Mouse (Mus musculus): ENCODE data around the gene Exosc7. TPM values are rescaled to one million over a fixed set of nuclear protein-coding genes. Genes with fewer than 3 reads are reported as not detected.
A peak's percentile ranks its signal among the peaks of the same experiment; 100 is the strongest.

Gene Exosc7
- 69.6 and 71.3 TPM in 2 replicates for polyA plus RNA-seq (2016; fragmentation: Nextera tagmentation; extraction: Ambion mirVana)

- Histone ChIP-seq H3K9me3 (replicated peaks) (no peaks in the 10 kb centered on the region), H3K27ac (ENCODE audit: poor library complexity, severe bottlenecking) (peak within 1 kb of the TSS; percentile 91), H3K27me3 (replicated peaks) (no peaks in the 10 kb centered on the region), H3K4me2 (peak within 1 kb of the TSS; percentile 96), H3K4me3 (peak within 1 kb of the TSS; percentile 92), H3K4me1 (replicated peaks) (peaks cover 16% of the 10 kb centered on the region), H3K9ac (peak within 1 kb of the TSS; percentile 91), H3K36me3 (peaks cover 18% of the 10 kb centered on the region)
- WGBS, result under 1% methylated on average over 79 of the region's 79 CpGs
- ATAC-seq (ENCODE audit: insufficient number of reproducible peaks, low FRiP score), result peak; percentile 93
Measured at GRCm38 (mm10) chr9:123112805-123113521, at the start of gene Exosc7, which contains the start of gene Zdhhc3. Gene Exosc7 (plus strand): TSS chr9:123113215. Gene Zdhhc3 (minus strand): TSS chr9:123113205.

DNA sequence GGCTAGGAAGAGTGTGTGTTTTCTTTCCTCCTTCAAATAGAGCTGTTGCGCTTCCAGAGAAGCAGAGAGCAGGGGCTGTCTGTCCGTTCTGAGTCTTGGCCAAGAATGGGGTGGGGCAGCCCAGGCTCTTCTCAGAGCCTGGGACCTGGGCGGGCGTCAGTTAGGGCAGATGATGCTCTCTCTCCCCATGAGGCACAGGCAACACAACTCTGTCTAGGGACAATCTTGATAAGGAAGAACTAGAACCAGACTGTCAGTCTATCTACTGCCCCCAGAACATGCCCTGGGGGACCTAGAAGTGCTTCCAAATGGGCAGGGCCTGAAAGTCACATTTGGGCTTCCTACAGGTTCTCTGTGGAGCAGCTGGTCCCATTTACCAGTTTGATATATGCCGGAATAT is 33.9 kb upstream of the Exosc7 start:
- Histone ChIP-seq H3K4me2 (no peak overlapping the region), H3K36me3 (peaks cover 91% of the 10 kb centered on the region), H3K27me3 (replicated peaks) (no peaks in the 10 kb centered on the region), H3K27ac (ENCODE audit: poor library complexity, severe bottlenecking) (no peak overlapping the region), H3K4me1 (replicated peaks) (no peaks in the 10 kb centered on the region), H3K9ac (no peak overlapping the region), H3K4me3 (no peak overlapping the region), H3K9me3 (replicated peaks) (no peaks in the 10 kb centered on the region)
- ATAC-seq (ENCODE audit: insufficient number of reproducible peaks, low FRiP score), result no peak
- WGBS, result 91% methylated on average over 5 of the region's 5 CpGs

- 91% methylated on average over 7 of the region's 7 CpGs for WGBS
- Histone ChIP-seq H3K9ac (no peak overlapping the region), H3K4me3 (no peak overlapping the region), H3K27me3 (replicated peaks) (no peaks in the 10 kb centered on the region), H3K27ac (ENCODE audit: poor library complexity, severe bottlenecking) (no peak overlapping the region), H3K4me2 (no peak overlapping the region), H3K9me3 (replicated peaks) (no peaks in the 10 kb centered on the region), H3K36me3 (peaks cover 93% of the 10 kb centered on the region), H3K4me1 (replicated peaks) (no peaks in the 10 kb centered on the region)
- ATAC-seq (ENCODE audit: insufficient number of reproducible peaks, low FRiP score), result no peak
Measured at GRCm38 (mm10) chr9:123080355-123080754, 32.7 kb upstream of the Exosc7 start.

GRCm38 (mm10) chr9:123080796-123081195 is 32.2 kb upstream of the Exosc7 start:
- Histone ChIP-seq H3K4me2 (no peak overlapping the region), H3K36me3 (peaks cover 94% of the 10 kb centered on the region), H3K27me3 (replicated peaks) (no peaks in the 10 kb centered on the region), H3K4me3 (no peak overlapping the region), H3K27ac (ENCODE audit: poor library complexity, severe bottlenecking) (no peak overlapping the region), H3K9me3 (replicated peaks) (no peaks in the 10 kb centered on the region), H3K4me1 (replicated peaks) (no peaks in the 10 kb centered on the region), H3K9ac (no peak overlapping the region)
- WGBS, result 82% methylated on average over 1 of the region's 1 CpGs
- no peak for ATAC-seq (ENCODE audit: insufficient number of reproducible peaks, low FRiP score)

DNA sequence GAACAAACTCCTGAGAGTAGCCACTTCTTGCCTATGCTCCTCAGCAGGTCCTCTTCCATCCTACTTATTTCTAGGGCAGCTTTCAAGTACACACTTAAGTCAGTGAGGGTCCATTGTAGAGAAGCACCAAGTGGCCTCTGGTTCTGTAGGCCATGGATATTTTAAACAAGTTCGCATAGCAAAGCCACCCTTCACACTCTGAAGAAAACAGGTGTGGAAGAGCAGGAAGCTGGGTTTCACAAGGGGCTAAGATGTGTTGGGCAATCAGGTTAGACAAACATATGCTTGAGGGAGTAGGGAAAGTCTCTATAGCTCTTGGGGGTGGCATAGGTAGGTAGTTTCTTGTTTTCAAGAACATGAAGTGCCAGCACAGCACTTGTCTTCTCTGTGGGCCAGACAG is 27.6 kb upstream of the Exosc7 start:
- no peak overlapping the region for H3K9ac ChIP-seq
- no peak overlapping the region for H3K27ac ChIP-seq (ENCODE audit: poor library complexity, severe bottlenecking)
- H3K4me2 ChIP-seq, result no peak overlapping the region
- peaks cover 95% of the 10 kb centered on the region for H3K36me3 ChIP-seq
- no peaks in the 10 kb centered on the region for H3K9me3 ChIP-seq (replicated peaks)
- H3K27me3 ChIP-seq (replicated peaks), result no peaks in the 10 kb centered on the region
- no peak overlapping the region for H3K4me3 ChIP-seq
- no peak for ATAC-seq (ENCODE audit: insufficient number of reproducible peaks, low FRiP score)
- H3K4me1 ChIP-seq (replicated peaks), result no peaks in the 10 kb centered on the region
- WGBS, result 86% methylated on average over 1 of the region's 1 CpGs

GRCm38 (mm10) chr9:123087558-123087957 is 25.5 kb upstream of the Exosc7 start:
- peaks cover 80% of the 10 kb centered on the region for H3K36me3 ChIP-seq
- H3K27ac ChIP-seq (ENCODE audit: poor library complexity, severe bottlenecking), result no peak overlapping the region

DNA sequence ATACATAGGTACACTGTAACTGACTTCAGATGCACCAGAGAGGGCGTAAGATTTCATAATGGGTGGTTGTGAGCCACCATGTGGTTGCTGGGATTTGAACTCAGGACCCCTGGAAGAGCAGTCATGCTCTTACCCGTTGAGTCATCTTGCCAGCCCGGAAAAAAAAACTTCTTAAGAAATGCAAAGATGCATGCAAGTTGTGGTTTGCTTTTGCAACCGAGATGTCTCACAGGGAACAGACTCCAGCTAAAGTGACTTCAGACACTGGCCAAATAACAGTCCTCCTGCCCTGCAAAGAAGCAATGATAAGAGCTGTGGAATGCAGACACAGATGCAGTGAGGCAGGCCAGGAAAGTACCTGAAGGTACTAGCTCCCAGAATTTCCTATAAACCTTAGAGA is 22.2 kb upstream of the Exosc7 start:
- no peaks in the 10 kb centered on the region for H3K9me3 ChIP-seq (replicated peaks)
- H3K27ac ChIP-seq (ENCODE audit: poor library complexity, severe bottlenecking), result no peak overlapping the region
- no peak overlapping the region for H3K4me2 ChIP-seq
- no peaks in the 10 kb centered on the region for H3K4me1 ChIP-seq (replicated peaks)
- no peaks in the 10 kb centered on the region for H3K27me3 ChIP-seq (replicated peaks)
- 86% methylated on average over 4 of the region's 4 CpGs for WGBS
- no peak overlapping the region for H3K4me3 ChIP-seq
- ATAC-seq (ENCODE audit: insufficient number of reproducible peaks, low FRiP score), result no peak
- H3K36me3 ChIP-seq, result peaks cover 72% of the 10 kb centered on the region
- H3K9ac ChIP-seq, result no peak overlapping the region

More at GRCm38 (mm10) chr9:123087558-123087957, 25.5 kb upstream of the Exosc7 start:
- H3K4me2 ChIP-seq, result no peak overlapping the region
- ATAC-seq (ENCODE audit: insufficient number of reproducible peaks, low FRiP score), result no peak
- 32% methylated on average over 3 of the region's 3 CpGs for WGBS
- H3K27me3 ChIP-seq (replicated peaks), result no peaks in the 10 kb centered on the region
- no peaks in the 10 kb centered on the region for H3K4me1 ChIP-seq (replicated peaks)
- H3K9ac ChIP-seq, result no peak overlapping the region
- no peak overlapping the region for H3K4me3 ChIP-seq
- no peaks in the 10 kb centered on the region for H3K9me3 ChIP-seq (replicated peaks)

DNA sequence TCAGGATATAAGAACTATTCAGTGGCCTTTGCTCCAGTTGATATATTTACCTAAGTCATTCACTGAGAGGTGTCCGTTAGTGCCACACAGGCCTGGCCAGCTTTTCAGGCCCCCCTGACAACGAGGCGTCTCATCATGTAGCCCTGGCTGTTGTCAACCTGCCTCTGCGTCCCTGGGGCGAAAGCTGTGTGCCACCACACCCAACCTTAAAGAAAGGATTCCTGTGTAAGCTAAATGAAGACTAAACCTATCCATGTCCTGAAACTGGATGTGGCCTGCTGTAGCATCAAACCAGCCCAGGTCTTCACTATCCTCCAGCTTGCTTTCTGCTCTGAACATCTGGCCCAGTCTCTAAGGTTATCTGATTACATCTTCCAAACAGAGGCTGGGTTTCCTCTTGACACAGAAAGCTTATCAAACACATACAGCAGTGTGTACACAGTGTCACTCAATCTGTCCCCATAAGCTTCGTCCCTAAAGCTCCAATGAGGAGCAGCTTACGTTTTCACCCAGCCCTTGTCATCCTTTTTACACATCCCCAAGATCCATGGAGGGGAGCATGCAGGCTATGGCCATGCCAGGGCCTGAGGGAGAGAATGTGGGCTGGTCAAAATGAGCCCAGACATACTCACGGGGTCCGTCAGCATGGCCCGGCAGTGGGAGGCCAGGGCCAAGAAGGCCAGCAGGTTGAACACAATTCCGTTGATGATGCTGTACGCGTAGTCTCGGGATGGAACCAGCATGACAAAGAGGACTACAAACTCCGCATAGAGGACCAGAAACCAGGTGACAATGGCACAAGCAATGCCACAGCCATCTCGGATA is 13.2 kb upstream of the Exosc7 start:
- WGBS, result 91% methylated on average over 16 of the region's 16 CpGs
- Histone ChIP-seq H3K4me3 (no peak overlapping the region), H3K36me3 (peaks cover 66% of the 10 kb centered on the region)

DNA sequence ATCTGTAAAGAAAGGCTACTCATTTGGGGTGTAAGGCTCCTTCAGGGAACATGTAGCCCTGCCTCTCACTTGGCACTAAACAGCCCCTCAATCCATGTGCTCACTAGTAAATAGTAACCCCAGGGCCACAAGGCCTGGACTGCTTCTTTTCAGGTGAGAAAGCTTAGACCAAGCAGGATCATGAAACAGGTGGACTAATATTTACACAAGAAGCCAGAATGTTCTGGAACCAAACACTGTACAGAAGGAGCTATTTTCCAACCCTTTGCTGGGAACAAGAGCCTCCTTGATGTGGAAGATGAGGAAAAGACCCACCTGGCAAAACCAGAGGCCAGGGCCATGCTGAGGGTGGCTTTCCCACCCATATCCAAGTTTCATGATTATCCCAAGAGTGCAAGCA is 9.6 kb upstream of the Exosc7 start:
- H3K9me3 ChIP-seq (replicated peaks), result no peaks in the 10 kb centered on the region
- no peak overlapping the region for H3K4me2 ChIP-seq
- H3K9ac ChIP-seq, result no peak overlapping the region
- no peak for ATAC-seq (ENCODE audit: insufficient number of reproducible peaks, low FRiP score)
- H3K27me3 ChIP-seq (replicated peaks), result no peaks in the 10 kb centered on the region
- no peak overlapping the region for H3K4me3 ChIP-seq
- H3K36me3 ChIP-seq, result peaks cover 44% of the 10 kb centered on the region
- H3K4me1 ChIP-seq (replicated peaks), result no peaks in the 10 kb centered on the region
- H3K27ac ChIP-seq (ENCODE audit: poor library complexity, severe bottlenecking), result no peak overlapping the region

More for the DNA sequence above, 13.2 kb upstream of the Exosc7 start:
- ATAC-seq (ENCODE audit: insufficient number of reproducible peaks, low FRiP score), result no peak
- H3K4me1 ChIP-seq (replicated peaks), result no peaks in the 10 kb centered on the region
- no peak overlapping the region for H3K4me2 ChIP-seq
- H3K27me3 ChIP-seq (replicated peaks), result no peaks in the 10 kb centered on the region
- no peak overlapping the region for H3K9ac ChIP-seq
- H3K27ac ChIP-seq (ENCODE audit: poor library complexity, severe bottlenecking), result no peak overlapping the region
- H3K9me3 ChIP-seq (replicated peaks), result no peaks in the 10 kb centered on the region

DNA sequence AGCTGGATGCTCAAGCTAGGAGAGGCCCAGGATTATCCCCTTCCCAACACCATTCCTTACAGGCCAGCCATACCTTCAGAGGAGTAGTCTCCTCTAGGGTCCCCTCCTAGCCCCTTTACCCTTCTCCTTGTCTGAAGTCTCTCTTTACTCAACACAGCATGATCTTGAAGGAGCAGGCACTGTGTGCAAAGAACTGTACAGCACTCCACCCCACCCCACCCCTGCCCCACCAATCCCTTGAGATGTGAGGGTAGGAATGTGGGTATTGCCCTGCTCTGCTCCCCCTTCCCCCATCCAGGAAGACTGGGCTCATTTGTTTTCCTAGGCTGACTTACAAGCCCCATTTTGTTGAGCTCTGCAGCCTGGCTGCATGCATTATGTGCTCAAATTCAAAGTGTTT is 8.7 kb upstream of the Exosc7 start:
- no peak overlapping the region for H3K9ac ChIP-seq
- no peaks in the 10 kb centered on the region for H3K4me1 ChIP-seq (replicated peaks)
- no peak overlapping the region for H3K27ac ChIP-seq (ENCODE audit: poor library complexity, severe bottlenecking)
- H3K4me2 ChIP-seq, result no peak overlapping the region
- H3K36me3 ChIP-seq, result peaks cover 39% of the 10 kb centered on the region
- no peaks in the 10 kb centered on the region for H3K9me3 ChIP-seq (replicated peaks)
- no peaks in the 10 kb centered on the region for H3K27me3 ChIP-seq (replicated peaks)
- ATAC-seq (ENCODE audit: insufficient number of reproducible peaks, low FRiP score), result no peak
- no peak overlapping the region for H3K4me3 ChIP-seq

- peaks cover 8% of the 10 kb centered on the region for H3K4me1 ChIP-seq (replicated peaks)
- ATAC-seq (ENCODE audit: insufficient number of reproducible peaks, low FRiP score), result no peak
- 89% methylated on average over 4 of the region's 4 CpGs for WGBS
- H3K9ac ChIP-seq, result no peak overlapping the region
- no peak overlapping the region for H3K4me3 ChIP-seq
- peaks cover 24% of the 10 kb centered on the region for H3K36me3 ChIP-seq
- no peak overlapping the region for H3K4me2 ChIP-seq
- no peak overlapping the region for H3K27ac ChIP-seq (ENCODE audit: poor library complexity, severe bottlenecking)
- no peaks in the 10 kb centered on the region for H3K27me3 ChIP-seq (replicated peaks)
- no peaks in the 10 kb centered on the region for H3K9me3 ChIP-seq (replicated peaks)
Measured at GRCm38 (mm10) chr9:123107186-123107585, 5.8 kb upstream of the Exosc7 start.
